Mouse (Mus musculus): Measurements from ENCODE around the gene Fancc.

Fancc gene

GRCm38 (mm10) chr13:63291016-63291415 lies 206.1 kb downstream of the Fancc start:
- DNase-seq (ENCODE audit: low spot score) = no peak

- DNase-seq (ENCODE audit: low spot score) = no peak
These were observed 207.0 kb downstream of the Fancc start for GRCm38 (mm10) chr13:63290126-63290525.

- no peak for DNase-seq (ENCODE audit: low spot score)
These were observed 207.4 kb downstream of the Fancc start for GRCm38 (mm10) chr13:63289687-63290086.

- DNase-seq (ENCODE audit: low spot score) = no peak
These were observed 207.9 kb downstream of the Fancc start for GRCm38 (mm10) chr13:63289152-63289551.

GRCm38 (mm10) chr13:63286483-63287102 lies 210.5 kb downstream of the Fancc start:
- DNase-seq (ENCODE audit: low spot score) = no peak

- DNase-seq (ENCODE audit: low spot score) = no peak
These were observed 212.3 kb downstream of the Fancc start for GRCm38 (mm10) chr13:63284748-63285147.

- DNase-seq (ENCODE audit: low spot score) = no peak
These were observed 213.8 kb downstream of the Fancc start for GRCm38 (mm10) chr13:63283236-63283635.

- DNase-seq (ENCODE audit: low spot score) = no peak
These were observed 215.9 kb downstream of the Fancc start for GRCm38 (mm10) chr13:63281206-63281605.

GRCm38 (mm10) chr13:63280344-63280743 lies 216.7 kb downstream of the Fancc start:
- no peak for DNase-seq (ENCODE audit: low spot score)

- DNase-seq (ENCODE audit: low spot score) = no peak
These were observed 217.3 kb downstream of the Fancc start for GRCm38 (mm10) chr13:63279807-63280206.

- no peak for DNase-seq (ENCODE audit: low spot score)
These were observed 218.1 kb downstream of the Fancc start for GRCm38 (mm10) chr13:63278796-63279475.

- DNase-seq (ENCODE audit: low spot score) = no peak
These were observed 218.9 kb downstream of the Fancc start for GRCm38 (mm10) chr13:63278141-63278631.

- no peak for DNase-seq (ENCODE audit: low spot score)
These were observed 219.8 kb downstream of the Fancc start for GRCm38 (mm10) chr13:63277316-63277715.

- DNase-seq (ENCODE audit: low spot score) = no peak
These were observed 220.7 kb downstream of the Fancc start for GRCm38 (mm10) chr13:63276389-63276788.

GRCm38 (mm10) chr13:63274488-63275166 lies 222.5 kb downstream of the Fancc start:
- DNase-seq (ENCODE audit: low spot score) = no peak

GRCm38 (mm10) chr13:63273859-63274258 lies 223.2 kb downstream of the Fancc start:
- no peak for DNase-seq (ENCODE audit: low spot score)

GRCm38 (mm10) chr13:63272602-63273229 lies 224.4 kb downstream of the Fancc start:
- DNase-seq (ENCODE audit: low spot score) = peak; percentile 37

GRCm38 (mm10) chr13:63272017-63272601 lies 225.0 kb downstream of the Fancc start:
- no peak for DNase-seq (ENCODE audit: low spot score)

- no peak for DNase-seq (ENCODE audit: low spot score)
These were observed 226.9 kb downstream of the Fancc start for GRCm38 (mm10) chr13:63270191-63270590.

- no peak for DNase-seq (ENCODE audit: low spot score)
These were observed 228.3 kb downstream of the Fancc start for GRCm38 (mm10) chr13:63268776-63269175.

- DNase-seq (ENCODE audit: low spot score) = no peak
These were observed 228.7 kb downstream of the Fancc start for GRCm38 (mm10) chr13:63268371-63268770.
